Mouse (Mus musculus) fat pad, adult 2 months (tissue): ENCODE data around the gene Pafah1b2.

Experiments used
- DNase-seq: peaks from one replicate; pipeline ENCODE4 v3.0.0-alpha.2; 2011; ENCODE audit warnings: low read depth, low spot score; ENCODE audit errors: extremely low read depth

Gene Pafah1b2

GRCm38 (mm10) chr9:45943628-45944505 lies 68.6 kb downstream of the Pafah1b2 start:
- DNase-seq: no peak

GRCm38 (mm10) chr9:45942916-45943315 lies 69.6 kb downstream of the Pafah1b2 start:
- no peak for DNase-seq

DNA sequence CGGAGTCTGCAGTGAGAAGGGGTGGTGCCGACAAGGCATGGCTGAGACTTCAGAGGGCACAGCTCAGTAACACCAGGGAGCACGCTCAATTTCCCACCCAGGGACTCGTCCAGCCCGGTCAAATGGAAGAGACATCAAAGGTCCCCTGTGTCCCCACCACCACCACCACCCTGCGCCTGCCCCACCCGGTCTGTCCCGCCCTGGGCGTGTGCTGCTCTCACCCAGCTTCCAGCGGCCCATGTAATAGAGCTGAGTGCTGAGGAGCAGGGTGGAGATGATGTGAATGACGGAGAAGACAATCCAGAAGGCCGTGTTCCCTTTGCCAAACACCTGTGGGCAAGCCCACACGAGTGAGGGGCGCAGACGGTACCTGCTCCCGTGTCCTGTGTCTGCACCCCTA lies 70.0 kb downstream of the Pafah1b2 start:
- no peak for DNase-seq

DNA sequence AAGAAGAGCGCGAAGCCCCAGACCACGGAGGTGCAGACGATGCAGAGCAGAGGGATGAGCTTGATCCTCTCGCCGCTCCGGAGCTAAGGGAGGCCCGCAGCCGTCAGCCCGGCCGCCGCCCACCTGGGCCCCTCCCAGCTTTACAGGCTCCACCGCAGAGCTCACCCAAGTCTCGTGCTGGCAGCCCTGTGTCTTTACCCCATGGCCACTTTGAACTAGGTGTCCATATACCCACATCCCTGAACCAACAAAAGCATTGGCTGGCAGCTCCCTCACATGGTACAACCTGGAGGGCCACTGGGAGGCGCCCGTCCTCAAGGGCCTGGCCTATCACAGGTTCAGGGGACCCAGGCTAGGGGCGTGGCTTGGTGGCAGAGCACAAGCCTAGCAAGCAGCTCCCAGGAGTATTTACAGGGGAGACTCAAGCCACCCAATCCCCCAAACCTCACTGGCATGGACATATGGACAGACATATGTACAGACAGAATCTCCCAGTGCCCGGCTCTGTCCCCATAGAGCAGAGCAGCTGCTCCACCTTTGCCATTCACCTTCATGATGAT lies 71.1 kb downstream of the Pafah1b2 start:
- no peak for DNase-seq

GRCm38 (mm10) chr9:45939794-45940193 lies 72.7 kb downstream of the Pafah1b2 start:
- DNase-seq: no peak

GRCm38 (mm10) chr9:45938952-45939637 lies 73.4 kb downstream of the Pafah1b2 start:
- no peak for DNase-seq

- DNase-seq: no peak
Observed at GRCm38 (mm10) chr9:45938088-45938487, 74.4 kb downstream of the Pafah1b2 start.

DNA sequence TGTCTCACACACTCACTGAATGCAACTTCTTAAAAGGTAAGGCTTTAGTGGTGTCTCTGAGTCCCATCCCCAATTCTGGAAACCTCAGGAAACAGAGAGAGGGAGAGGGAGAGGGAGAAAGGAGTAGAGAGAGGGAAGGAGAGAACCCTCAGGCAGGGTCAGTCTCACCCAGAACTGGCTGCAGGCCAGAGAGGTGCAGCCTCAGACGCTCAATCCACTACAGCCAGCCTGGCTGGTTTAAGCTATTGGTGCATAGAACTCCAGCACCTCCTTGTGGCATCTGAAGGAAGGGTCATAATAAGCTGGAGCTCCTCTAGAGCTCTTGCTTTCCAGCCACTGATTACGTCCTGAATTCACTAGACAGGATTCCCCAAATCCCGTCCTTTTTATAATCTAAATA lies 75.6 kb downstream of the Pafah1b2 start:
- DNase-seq: no peak

DNA sequence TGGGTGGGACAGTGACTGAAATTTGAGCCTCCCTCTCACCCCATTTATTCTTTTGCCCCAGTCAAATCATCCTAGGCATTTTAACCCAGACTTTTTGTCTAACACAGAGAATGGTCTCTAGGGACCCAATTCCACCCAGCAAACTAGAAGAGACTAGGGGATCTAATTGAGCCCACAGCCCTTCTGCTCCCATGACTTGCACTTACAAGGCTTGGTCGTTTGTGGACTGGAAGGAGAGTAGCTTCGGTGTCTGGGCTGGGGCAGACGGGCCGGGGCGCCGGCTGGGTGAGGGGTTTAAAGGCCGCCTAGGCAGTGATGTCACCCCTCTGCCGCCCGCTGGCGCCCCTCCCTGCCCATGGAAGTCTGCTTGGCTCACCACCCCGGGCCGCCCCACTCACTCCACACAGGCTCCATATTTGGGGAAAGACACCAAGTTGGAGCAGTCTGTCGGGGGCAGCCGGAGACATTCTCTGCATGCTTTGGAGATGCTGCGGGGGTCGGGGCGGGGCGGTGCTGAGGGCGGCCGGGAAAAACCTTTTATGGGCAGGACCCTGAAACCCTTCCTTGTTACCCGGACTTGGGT lies 76.8 kb downstream of the Pafah1b2 start, which contains the start of gene Tagln:
Tagln (minus strand) TSS at position 431 of the 583 bp plus-strand sequence.
- DNase-seq: no peak

DNA sequence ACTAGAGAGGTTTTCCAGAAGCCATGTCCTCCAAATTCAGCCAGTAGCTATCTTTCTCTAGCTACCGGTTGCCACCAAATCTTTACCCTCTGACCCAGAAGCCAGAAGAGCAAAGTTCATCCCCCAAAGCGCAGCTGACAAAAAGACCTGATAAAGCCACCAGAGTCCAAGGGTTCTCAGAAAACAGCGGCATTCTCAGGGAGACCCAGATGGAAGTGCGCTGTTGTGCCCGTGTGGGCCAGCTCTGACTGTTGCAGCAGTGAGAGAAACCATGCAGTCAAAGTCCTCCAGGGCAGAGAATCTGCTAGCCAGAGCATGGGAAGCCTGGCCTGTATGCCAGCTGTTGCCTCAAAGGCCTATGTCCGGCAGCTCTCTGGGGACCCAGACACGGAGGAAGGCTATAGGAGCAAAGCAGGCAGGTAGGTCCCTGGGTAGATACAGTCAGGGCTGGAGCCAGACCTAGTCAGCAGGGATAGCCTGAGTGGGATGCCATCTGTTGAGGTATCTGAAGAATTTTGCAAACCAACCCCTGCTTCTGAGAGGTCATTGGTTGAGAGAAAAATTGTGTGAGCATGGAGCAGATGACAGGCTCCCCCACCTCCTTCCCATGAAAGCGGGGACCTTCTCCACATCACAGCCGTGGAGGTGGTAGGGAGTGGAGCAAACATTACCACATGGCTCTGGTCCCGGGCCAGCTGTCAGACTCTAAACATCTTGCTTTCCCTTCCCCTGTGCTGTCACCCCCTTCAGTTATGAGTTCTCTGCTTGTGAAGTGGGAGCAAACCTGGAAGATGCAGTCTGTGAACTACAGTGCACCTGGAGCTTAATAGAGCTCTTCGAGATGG lies 79.7 kb downstream of the Pafah1b2 start:
- no peak for DNase-seq

DNA sequence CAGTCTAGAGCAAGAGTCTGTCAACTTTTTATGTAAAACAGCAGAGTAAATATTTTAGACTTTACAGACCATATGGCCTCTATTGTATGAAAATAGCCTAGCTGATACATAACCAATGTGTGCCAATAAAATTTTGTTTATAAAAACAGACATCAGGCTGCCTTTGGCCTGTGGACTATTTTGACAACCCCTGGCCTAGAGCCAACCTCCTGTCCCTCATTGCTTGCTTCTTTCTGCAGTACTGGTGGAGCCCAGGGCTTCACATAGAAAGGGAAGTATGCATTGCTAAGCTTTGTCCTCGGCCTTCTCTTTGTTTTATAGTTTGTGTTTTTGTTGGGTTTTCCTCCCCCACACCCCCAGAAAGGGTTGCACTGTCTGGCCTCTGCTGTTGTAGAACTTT lies 80.5 kb downstream of the Pafah1b2 start:
- no peak for DNase-seq

GRCm38 (mm10) chr9:45929285-45929684 lies 83.2 kb downstream of the Pafah1b2 start:
- no peak for DNase-seq

DNA sequence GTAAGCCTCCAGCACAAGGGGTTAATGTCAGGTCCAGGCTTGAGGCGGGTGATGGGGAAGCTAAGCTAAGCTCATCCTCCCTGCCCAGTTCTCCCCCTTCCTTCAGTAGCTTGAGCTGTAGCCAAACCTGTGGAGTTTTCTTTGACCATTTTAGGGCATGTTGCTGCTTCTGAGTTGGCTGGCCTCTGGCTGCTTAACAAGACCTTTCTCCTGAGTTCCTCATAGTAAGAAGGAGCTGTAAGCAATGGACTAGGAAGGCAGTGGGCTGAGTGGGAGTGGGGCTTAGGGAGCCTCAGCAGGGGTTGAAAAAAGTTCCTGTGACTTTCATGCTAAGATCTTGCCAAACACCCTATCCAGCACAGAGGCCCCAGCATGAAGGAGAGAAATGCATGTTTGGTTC lies 92.6 kb downstream of the Pafah1b2 start:
- no peak for DNase-seq

- DNase-seq: no peak
Observed at GRCm38 (mm10) chr9:45917041-45917934, 95.2 kb downstream of the Pafah1b2 start.

GRCm38 (mm10) chr9:45915659-45916058 lies 96.8 kb downstream of the Pafah1b2 start:
- no peak for DNase-seq
